Mouse (Mus musculus) bone marrow, adult 2 months (tissue): ENCODE measurements around the gene Mcm10.

Experiments used
- CTCF ChIP-seq: fragments of 200-500 bp; IDR thresholded peaks from 2 replicates; pipeline ENCODE4 v1.5.1; 2011; ENCODE audit warnings: low read length, control low read depth; ENCODE audit not compliant: control insufficient read depth, insufficient read depth
- POLR2A ChIP-seq: fragments of 200-500 bp; IDR thresholded peaks from 2 replicates; pipeline ENCODE4 v1.6.1; 2011; ENCODE audit warnings: low read depth, mild to moderate bottlenecking, control low read depth, low read length, borderline replicate concordance; ENCODE audit not compliant: control insufficient read depth

DNA sequence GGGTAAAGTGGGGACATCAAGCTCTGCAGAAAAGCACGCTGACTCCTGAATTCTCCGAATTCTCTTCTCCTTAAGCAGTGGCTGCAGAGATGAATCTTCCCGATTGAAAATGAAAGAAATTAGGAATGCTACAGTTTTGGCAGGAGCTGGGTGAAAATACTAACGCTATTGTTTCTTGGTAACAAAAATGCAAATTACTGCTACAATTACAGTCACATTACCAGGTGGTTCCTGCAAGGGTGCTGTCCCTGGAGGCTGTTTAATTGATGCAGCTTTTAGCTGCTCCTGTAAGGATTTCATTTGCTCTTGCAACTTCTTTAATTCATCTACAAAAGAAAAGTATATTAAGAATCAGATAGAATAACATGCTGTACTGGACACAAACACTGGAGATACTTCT, 5.5 kb downstream of the Mcm10 start:
- no peak for TF ChIP-seq CTCF
- TF ChIP-seq POLR2A = no peak
